Mouse (Mus musculus): Measurements from ENCODE around the gene Mettl1. TPM values are rescaled to one million over a fixed set of nuclear protein-coding genes. Genes with fewer than 3 reads are reported as not detected.

The Mettl1 gene
- polyA plus RNA-seq, 2 experiments, result 12.5 to 19.3 TPM

DNA sequence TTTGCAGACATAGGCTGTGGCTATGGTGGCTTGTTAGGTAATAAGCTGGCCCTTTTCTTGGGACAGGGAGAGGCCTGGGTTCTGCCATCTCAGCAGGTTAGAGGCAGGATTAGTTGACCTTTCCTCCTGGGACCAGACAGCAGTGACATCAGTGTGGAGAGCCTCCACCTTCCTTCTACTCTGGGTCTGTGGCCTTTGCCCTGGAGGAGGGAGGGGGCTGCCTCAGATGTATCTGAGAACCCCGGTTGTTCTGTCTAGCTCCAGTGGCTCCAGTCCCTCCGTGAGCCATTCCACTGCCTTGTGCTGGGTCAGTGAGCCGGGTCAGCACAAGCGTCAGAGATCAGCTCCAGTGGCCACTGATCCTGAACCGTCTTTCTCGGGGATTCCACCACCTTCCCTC lies 2.0 kb downstream of the Mettl1 start:
- no peak for ATAC-seq (ENCODE audit: insufficient read depth)
- H3K36me3 ChIP-seq (replicated peaks; ENCODE audit: control insufficient read depth, insufficient read depth, low read depth), result no peaks in the 10 kb centered on the region; the same call in 1 of the 2 replicates
- H3K9me3 ChIP-seq (ENCODE audit: control insufficient read depth, low read length), result no peaks in the 10 kb centered on the region
- H3K4me2 ChIP-seq (ENCODE audit: low read depth), result no peak overlapping the region
- peaks cover 0 to 7% of the 10 kb centered on the region in 2 experiments; a peak in 3 of 4 replicates for H3K4me1 ChIP-seq (replicated peaks; ENCODE audit: control insufficient read depth in 2 of 2, insufficient read depth in 2 of 2, low read length in 1 of 2)
- no peak overlapping the region for H3K27ac ChIP-seq
- H3K4me3 ChIP-seq (ENCODE audit: insufficient read depth in 1 of 2, low read depth in 2 of 2, low read length in 2 of 2), result no peak overlapping the region
- no peak for DNase-seq (ENCODE audit: low read depth in 3 of 3, low spot score in 3 of 3)
- TF ChIP-seq EP300 (IDR thresholded peaks at IDR 0.05; ENCODE audit: low read depth), result no peak
- TF ChIP-seq CTCF (IDR thresholded peaks at IDR 0.05; ENCODE audit: low read depth), result no peak
- no peak overlapping the region for H3K9ac ChIP-seq (replicated peaks)
- H3K27me3 ChIP-seq (ENCODE audit: control insufficient read depth, insufficient read depth, low read length), result peaks cover 26% of the 10 kb centered on the region
- WGBS (ENCODE audit: insufficient replicate concordance), result 83% methylated on average over 6 of the region's 6 CpGs

DNA sequence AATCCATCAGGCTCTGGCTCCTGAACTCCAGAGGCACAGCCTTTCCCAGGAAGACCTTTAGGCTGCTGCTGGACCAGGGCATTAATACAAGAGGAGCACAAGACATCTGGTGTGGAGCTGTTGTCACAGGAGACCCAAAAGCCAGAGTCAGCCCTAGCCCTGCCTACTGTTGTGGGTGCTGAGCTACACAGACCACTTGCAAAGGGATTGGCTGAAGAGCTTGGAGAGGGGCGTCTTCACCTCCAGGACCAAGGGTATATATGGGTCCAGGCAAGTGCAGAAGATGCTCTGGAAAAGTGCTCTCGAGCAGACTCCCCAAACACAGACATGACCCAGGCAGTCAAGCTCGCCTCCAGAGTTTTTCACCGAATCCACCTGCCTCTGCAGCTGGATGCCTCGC lies 6.7 kb downstream of the Mettl1 start, which contains the start of gene Cyp27b1:
TSS of gene Cyp27b1 (plus strand) at position 297 of the 400 bp plus-strand sequence.
- Histone ChIP-seq H3K27me3 (ENCODE audit: control insufficient read depth, insufficient read depth, low read length) (peaks cover 49% of the 10 kb centered on the region), H3K36me3 (replicated peaks; ENCODE audit: control insufficient read depth, insufficient read depth, low read depth) (no peaks in the 10 kb centered on the region; the same call in 1 of the 2 replicates), H3K9ac (replicated peaks) (no peak within 1 kb of the TSS), H3K9me3 (ENCODE audit: control insufficient read depth, low read length) (no peaks in the 10 kb centered on the region), H3K4me3 (ENCODE audit: insufficient read depth in 1 of 2, low read depth in 2 of 2, low read length in 2 of 2) (no peak within 1 kb of the TSS), H3K4me1 (replicated peaks; ENCODE audit: control insufficient read depth in 2 of 2, insufficient read depth in 2 of 2, low read length in 1 of 2) (peaks cover 0 to under 1% of the 10 kb centered on the region in 2 experiments; a peak in 1 of 4 replicates), H3K27ac (no peak within 1 kb of the TSS), H3K4me2 (ENCODE audit: low read depth) (no peak within 1 kb of the TSS)
- TF ChIP-seq CTCF (IDR thresholded peaks at IDR 0.05; ENCODE audit: low read depth) (no peak), EP300 (IDR thresholded peaks at IDR 0.05; ENCODE audit: low read depth) (no peak)
- WGBS (ENCODE audit: insufficient replicate concordance), result 30% methylated on average over 5 of the region's 5 CpGs
- DNase-seq (ENCODE audit: low read depth in 3 of 3, low spot score in 3 of 3), result no peak
- ATAC-seq (ENCODE audit: insufficient read depth), result no peak

DNA sequence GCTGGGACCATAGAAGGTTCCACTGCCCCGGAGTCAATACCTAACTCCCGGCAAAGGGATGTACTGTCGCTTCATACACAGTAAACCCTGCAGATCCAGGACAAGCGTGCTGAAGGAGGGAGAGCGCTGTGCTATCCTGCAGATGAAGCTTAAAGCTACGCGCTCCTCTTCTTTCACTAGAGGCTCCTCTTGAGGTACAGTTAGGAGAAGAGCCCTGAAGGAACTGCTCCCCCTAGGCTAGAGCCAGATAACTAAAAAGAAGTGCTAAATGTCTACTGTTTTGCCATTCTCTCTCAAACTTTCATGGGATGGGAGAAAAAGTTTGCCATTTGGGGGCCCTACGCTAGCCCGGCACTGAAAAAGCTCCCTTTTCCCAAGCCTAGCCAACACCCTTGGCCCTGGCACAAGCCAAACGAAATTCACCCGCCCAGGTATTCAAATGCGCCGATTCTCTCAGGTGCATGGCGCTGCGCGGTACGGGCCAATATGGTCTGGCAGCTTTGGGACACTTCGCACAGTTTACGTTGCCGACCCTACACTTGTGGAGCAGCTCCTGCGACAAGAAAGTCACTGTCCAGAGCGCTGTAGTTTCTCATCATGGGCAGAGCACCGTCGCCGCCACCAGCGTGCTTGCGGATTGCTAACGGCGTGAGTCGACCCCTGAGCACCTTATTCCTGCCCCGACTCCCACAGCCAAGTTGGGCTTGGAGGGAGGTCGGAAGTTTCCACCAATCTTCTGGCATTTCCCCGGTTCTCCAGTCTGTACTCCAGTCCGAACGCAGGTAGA lies 7.6 kb downstream of the Mettl1 start:
- Histone ChIP-seq H3K9me3 (ENCODE audit: control insufficient read depth, low read length) (no peaks in the 10 kb centered on the region), H3K36me3 (replicated peaks; ENCODE audit: control insufficient read depth, insufficient read depth, low read depth) (no peaks in the 10 kb centered on the region; the same call in 1 of the 2 replicates), H3K27ac (no peak overlapping the region), H3K4me1 (replicated peaks; ENCODE audit: control insufficient read depth in 2 of 2, insufficient read depth in 2 of 2, low read length in 1 of 2) (no peaks in the 10 kb centered on the region), H3K9ac (replicated peaks) (no peak overlapping the region), H3K27me3 (ENCODE audit: control insufficient read depth, insufficient read depth, low read length) (peaks cover 49% of the 10 kb centered on the region), H3K4me3 (ENCODE audit: insufficient read depth in 1 of 2, low read depth in 2 of 2, low read length in 2 of 2) (no peak overlapping the region), H3K4me2 (ENCODE audit: low read depth) (no peak overlapping the region)
- DNase-seq (ENCODE audit: low read depth in 3 of 3, low spot score in 3 of 3), result no peak
- WGBS (ENCODE audit: insufficient replicate concordance), result 5% methylated on average over 35 of the region's 35 CpGs
- TF ChIP-seq CTCF (IDR thresholded peaks at IDR 0.05; ENCODE audit: low read depth) (no peak), EP300 (IDR thresholded peaks at IDR 0.05; ENCODE audit: low read depth) (no peak)
- ATAC-seq (ENCODE audit: insufficient read depth), result no peak

DNA sequence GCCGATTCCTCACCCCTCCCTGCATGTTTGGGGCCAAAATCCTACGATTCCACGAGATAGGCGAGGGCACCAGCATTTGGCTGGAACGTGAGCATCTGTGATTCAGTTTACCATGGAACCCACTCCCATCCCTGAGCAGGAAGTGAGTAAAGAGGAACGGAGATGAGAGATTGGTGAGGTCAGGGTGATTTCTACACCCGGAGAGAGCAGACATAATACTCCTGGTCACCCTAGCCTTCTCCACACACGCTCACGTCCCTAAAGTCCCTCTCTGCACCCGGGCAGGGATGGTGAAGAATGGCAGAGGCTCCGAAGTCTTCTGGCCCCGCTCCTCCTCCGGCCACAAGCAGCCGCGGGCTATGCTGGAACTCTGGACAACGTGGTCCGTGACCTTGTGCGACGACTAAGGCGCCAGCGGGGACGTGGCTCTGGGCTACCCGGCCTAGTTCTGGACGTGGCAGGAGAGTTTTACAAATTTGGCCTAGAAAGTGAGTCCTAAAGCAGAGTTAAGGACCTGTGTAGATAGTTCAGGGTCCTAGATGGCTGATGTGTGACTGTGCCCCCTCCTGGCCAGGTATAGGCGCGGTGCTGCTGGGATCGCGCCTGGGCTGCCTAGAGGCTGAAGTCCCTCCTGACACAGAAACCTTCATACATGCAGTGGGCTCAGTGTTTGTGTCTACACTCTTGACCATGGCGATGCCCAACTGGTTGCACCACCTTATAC lies 8.3 kb downstream of the Mettl1 start:
- no peak for DNase-seq (ENCODE audit: low read depth in 3 of 3, low spot score in 3 of 3)
- Histone ChIP-seq H3K4me3 (ENCODE audit: insufficient read depth in 1 of 2, low read depth in 2 of 2, low read length in 2 of 2) (no peak overlapping the region), H3K9ac (replicated peaks) (no peak overlapping the region), H3K4me2 (ENCODE audit: low read depth) (peak overlapping the region; percentile 22; the same call in 1 of the 2 replicates), H3K9me3 (ENCODE audit: control insufficient read depth, low read length) (no peaks in the 10 kb centered on the region), H3K27me3 (ENCODE audit: control insufficient read depth, insufficient read depth, low read length) (peaks cover 49% of the 10 kb centered on the region), H3K36me3 (replicated peaks; ENCODE audit: control insufficient read depth, insufficient read depth, low read depth) (no peaks in the 10 kb centered on the region; the same call in 1 of the 2 replicates), H3K27ac (no peak overlapping the region), H3K4me1 (replicated peaks; ENCODE audit: control insufficient read depth in 2 of 2, insufficient read depth in 2 of 2, low read length in 1 of 2) (no peaks in the 10 kb centered on the region)
- WGBS (ENCODE audit: insufficient replicate concordance), result 4% methylated on average over 29 of the region's 29 CpGs
- no peak for TF ChIP-seq EP300 (IDR thresholded peaks at IDR 0.05; ENCODE audit: low read depth)
- peak; percentile 54 for TF ChIP-seq CTCF (IDR thresholded peaks at IDR 0.05; ENCODE audit: low read depth)
- ATAC-seq (ENCODE audit: insufficient read depth), result no peak

DNA sequence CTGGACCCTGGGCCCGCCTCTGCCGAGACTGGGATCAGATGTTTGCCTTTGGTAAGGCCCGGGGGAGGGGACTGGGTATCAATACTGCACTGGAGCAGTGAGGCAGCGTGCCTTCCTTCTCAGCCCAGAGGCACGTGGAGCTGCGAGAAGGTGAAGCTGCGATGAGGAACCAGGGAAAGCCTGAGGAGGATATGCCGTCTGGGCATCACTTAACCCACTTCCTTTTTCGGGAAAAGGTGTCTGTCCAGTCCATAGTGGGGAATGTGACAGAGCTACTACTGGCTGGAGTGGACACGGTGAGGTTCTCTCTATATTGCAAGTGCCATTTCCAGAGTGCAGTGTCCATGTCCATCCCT lies 8.9 kb downstream of the Mettl1 start:
- ATAC-seq (ENCODE audit: insufficient read depth), result no peak
- no peak overlapping the region for H3K9ac ChIP-seq (replicated peaks)
- no peak for DNase-seq (ENCODE audit: low read depth in 3 of 3, low spot score in 3 of 3)
- H3K27me3 ChIP-seq (ENCODE audit: control insufficient read depth, insufficient read depth, low read length), result peaks cover 49% of the 10 kb centered on the region
- no peaks in the 10 kb centered on the region for H3K4me1 ChIP-seq (replicated peaks; ENCODE audit: control insufficient read depth in 2 of 2, insufficient read depth in 2 of 2, low read length in 1 of 2)
- H3K9me3 ChIP-seq (ENCODE audit: control insufficient read depth, low read length), result no peaks in the 10 kb centered on the region
- no peak overlapping the region for H3K4me2 ChIP-seq (ENCODE audit: low read depth)
- H3K36me3 ChIP-seq (replicated peaks; ENCODE audit: control insufficient read depth, insufficient read depth, low read depth), result no peaks in the 10 kb centered on the region
- 9% methylated on average over 10 of the region's 10 CpGs for WGBS (ENCODE audit: insufficient replicate concordance)
- TF ChIP-seq EP300 (IDR thresholded peaks at IDR 0.05; ENCODE audit: low read depth) (no peak), CTCF (IDR thresholded peaks at IDR 0.05; ENCODE audit: low read depth) (no peak)
- no peak overlapping the region for H3K27ac ChIP-seq
- no peak overlapping the region for H3K4me3 ChIP-seq (ENCODE audit: insufficient read depth in 1 of 2, low read depth in 2 of 2, low read length in 2 of 2)
